18 mouse cellular contexts compared by ENCODE assay signal in genomic region chr10:119447392-119447914, GRCm38 (mm10). TPM values are rescaled to one million over a fixed set of nuclear protein-coding genes. Genes with fewer than 3 reads are reported as not detected.
DNase-seq lines count a peak whose midpoint lies in the region; ATAC-seq and TF ChIP-seq lines count a peak whose summit lies in the region.
"Had no signal": no experiment of that assay in that cellular context is flagged by ENCODE, and none has a peak within 500 bp of the region (broad histone marks: within the 10 kb centered on the region; RNA-seq: fewer than 3 reads in every experiment).

No protein-coding gene starts in this region.

- H3K27me3 ChIP-seq in liver, adult 2 months (ENCODE audit: control insufficient read depth, insufficient read depth, low read length): no peaks in the 10 kb centered on the region
- peaks cover 13% of the 10 kb centered on the region for H3K27me3 ChIP-seq in liver, embryonic 12.5 days (replicated peaks)
- H3K27me3 ChIP-seq in intestine, embryonic 15.5 days (replicated peaks): no peaks in the 10 kb centered on the region
- H3K27me3 ChIP-seq in liver, embryonic 16.5 days (ENCODE audit: control insufficient read depth, insufficient read depth, low read depth, low read length): no peaks in the 10 kb centered on the region
- H3K27me3 ChIP-seq: embryonic facial prominence, embryonic 12.5 days had no signal

- no peak for TF ChIP-seq POLR2A in liver, adult 2 months (IDR thresholded peaks at IDR 0.05; ENCODE audit: extremely low read depth, insufficient read depth, low read length)

- TF ChIP-seq CTCF in liver, adult 2 months (IDR thresholded peaks at IDR 0.05; ENCODE audit: low read depth, low read length): no peak
- TF ChIP-seq CTCF in gastrocnemius, adult 2 months (IDR thresholded peaks at IDR 0.05): no peak

- no peak overlapping the region for H3K9ac ChIP-seq in liver, adult 2 months (ENCODE audit: low read depth, low read length)
- H3K9ac ChIP-seq in liver, embryonic 12.5 days: no peak overlapping the region
- H3K9ac ChIP-seq in intestine, embryonic 15.5 days: no peak overlapping the region
- H3K9ac ChIP-seq in liver, embryonic 16.5 days (ENCODE audit: low read depth, low read length): no peak overlapping the region
- H3K9ac ChIP-seq: embryonic facial prominence, embryonic 12.5 days; liver, embryonic 14.5 days had no signal

- no peak overlapping the region for H3K4me2 ChIP-seq in liver, embryonic 12.5 days
- H3K4me2 ChIP-seq in intestine, embryonic 15.5 days (replicated peaks): peak overlapping the region; percentile 35
- H3K4me2 ChIP-seq in liver, embryonic 16.5 days (ENCODE audit: low read depth, low read length): 0 out of 2 replicates have a peak overlapping the region, but pooled peaks have one; percentile 1
- H3K4me2 ChIP-seq: embryonic facial prominence, embryonic 12.5 days had no signal

- no peak for ATAC-seq in liver, embryonic 12.5 days
- peak; percentile 83 for ATAC-seq in intestine, embryonic 15.5 days
- ATAC-seq in liver, embryonic 16.5 days (ENCODE audit: low read depth): peak; percentile 70
- ATAC-seq: forebrain, embryonic 16.5 days; hindbrain, embryonic 16.5 days had no signal

- intact Hi-C loops in gastrocnemius, adult 2 months (cut with DNase I): no loop called here

- peak; percentile 71 for DNase-seq in liver, adult 2 months (ENCODE audit: extremely low read depth, low read depth, low spot score)
- DNase-seq in kidney, adult 9 months: peak; percentile 49
- DNase-seq in frontal cortex, postnatal 14 days (ENCODE audit: low spot score in 2 of 2): no peak
- no peak for DNase-seq in frontal cortex, postnatal 10 days (ENCODE audit: low spot score in 2 of 2)
- no peak for DNase-seq in gastrocnemius, adult 2 months
- DNase-seq: adrenal gland, postnatal 14 days; cerebellum, adult 18-20 months; heart, postnatal 14 days; spleen, adult 18-20 months; thymus, adult 18-20 months had no signal

- no peaks in the 10 kb centered on the region for H3K9me3 ChIP-seq in liver, embryonic 12.5 days (replicated peaks)
- no peaks in the 10 kb centered on the region for H3K9me3 ChIP-seq in intestine, embryonic 15.5 days
- no peaks in the 10 kb centered on the region for H3K9me3 ChIP-seq in liver, embryonic 16.5 days (replicated peaks; ENCODE audit: control insufficient read depth, low read length)
- H3K9me3 ChIP-seq: embryonic facial prominence, embryonic 12.5 days had no signal

- H3K4me1 ChIP-seq in liver, adult 2 months (ENCODE audit: control insufficient read depth, insufficient read depth, low read length): peaks cover 1% of the 10 kb centered on the region; the same call in 1 of the 2 replicates
- H3K4me1 ChIP-seq in liver, embryonic 12.5 days: no peaks in the 10 kb centered on the region
- H3K4me1 ChIP-seq in intestine, embryonic 15.5 days (replicated peaks): no peaks in the 10 kb centered on the region
- no peaks in the 10 kb centered on the region; the same call in 1 of the 2 replicates for H3K4me1 ChIP-seq in liver, embryonic 16.5 days (ENCODE audit: control insufficient read depth, low read depth, low read length)

- no peaks in the 10 kb centered on the region for H3K36me3 ChIP-seq in liver, adult 2 months (ENCODE audit: control insufficient read depth, insufficient read depth, low read length)
- H3K36me3 ChIP-seq in liver, embryonic 12.5 days: no peaks in the 10 kb centered on the region
- no peaks in the 10 kb centered on the region for H3K36me3 ChIP-seq in intestine, embryonic 15.5 days
- H3K36me3 ChIP-seq in liver, embryonic 16.5 days (ENCODE audit: control insufficient read depth, insufficient read depth): no peaks in the 10 kb centered on the region
- H3K36me3 ChIP-seq: embryonic facial prominence, embryonic 12.5 days had no signal

- H3K27ac ChIP-seq in liver, adult 2 months (replicated peaks; ENCODE audit: insufficient read depth, low read depth, low read length): no peak overlapping the region
- H3K27ac ChIP-seq in liver, embryonic 12.5 days: no peak overlapping the region
- no peak overlapping the region for H3K27ac ChIP-seq in intestine, embryonic 15.5 days
- H3K27ac ChIP-seq in liver, embryonic 16.5 days (ENCODE audit: low read length): no peak overlapping the region
- H3K27ac ChIP-seq in gastrocnemius, adult 2 months: no peak overlapping the region
- H3K27ac ChIP-seq: embryonic facial prominence, embryonic 12.5 days; liver, embryonic 14.5 days had no signal

- WGBS in liver, adult 2 months: 32% methylated on average over 14 of the region's 14 CpGs
- WGBS in liver, embryonic 12.5 days (ENCODE audit: insufficient replicate concordance): 68% methylated on average over 14 of the region's 14 CpGs
- WGBS in intestine, embryonic 15.5 days: 64% methylated on average over 14 of the region's 14 CpGs
- WGBS in liver, embryonic 16.5 days (ENCODE audit: insufficient replicate concordance): 61% methylated on average over 14 of the region's 14 CpGs

- no peak overlapping the region for H3K4me3 ChIP-seq in liver, adult 2 months (ENCODE audit: insufficient read depth, low read depth, low read length)
- no peak overlapping the region for H3K4me3 ChIP-seq in liver, embryonic 12.5 days
- H3K4me3 ChIP-seq in intestine, embryonic 15.5 days (replicated peaks): no peak overlapping the region
- no peak overlapping the region for H3K4me3 ChIP-seq in liver, embryonic 16.5 days (ENCODE audit: low read depth, low read length)
- H3K4me3 ChIP-seq in gastrocnemius, adult 2 months: no peak overlapping the region
- H3K4me3 ChIP-seq: embryonic facial prominence, embryonic 12.5 days had no signal

- no peaks in the 10 kb centered on the region for H3K79me2 ChIP-seq in liver, adult 2 months (ENCODE audit: control insufficient read depth, insufficient read depth, low read length)

RNA-seq across cellular contexts. Expression of gene Grip1, which starts 6.2 kb away (rescaled TPM):
- total RNA-seq in liver, adult 2 months (2014; rRNA removed): under 0.01 and 0.13 TPM in 2 replicates
- 0.02 TPM in 1 of 2 replicates, not detected in the other for polyA plus RNA-seq in liver, adult 2 months (2012; rRNA removed)
- 0.86 and 1.1 TPM in 2 replicates for polyA plus RNA-seq in liver, embryonic 12.5 days (2016; fragmentation: Nextera tagmentation; extraction: Ambion mirVana)
- 1.7 TPM in 2 replicates for polyA plus RNA-seq in intestine, embryonic 15.5 days (2015; fragmentation: Nextera tagmentation; extraction: Ambion mirVana)
- 0.50 and 0.55 TPM in 2 replicates for polyA plus RNA-seq in liver, embryonic 16.5 days (2015; fragmentation: Nextera tagmentation; extraction: Ambion mirVana)
- not detected for total RNA-seq in gastrocnemius, adult 2 months (2021)
- total RNA-seq: gastrocnemius, adult 8-10 months had no signal

Comparison
In these comparisons a context has a peak if more than half of its experiments do, and no peak if none do; other contexts are left out.
1. DNase-seq: peak in liver, adult 2 months (single experiment) and kidney, adult 9 months (single experiment); none in frontal cortex, postnatal 14 days (0 of 2), frontal cortex, postnatal 10 days (0 of 2) and gastrocnemius, adult 2 months (single experiment).